Mouse (Mus musculus) intestine, postnatal 0 days (tissue): ENCODE measurements around the gene 2900011O08Rik. TPM values are rescaled to one million over a fixed set of nuclear protein-coding genes. Genes with fewer than 3 reads are reported as not detected.

ENCODE experiments used
- ATAC-seq: fragments of 200-750 bp; cut with Nextera tagmentation; 2 replicates; pipeline ENCODE4 v1.8.0; 2017; ENCODE audit warnings: mild to moderate bottlenecking, moderate TSS enrichment, moderate library complexity
- H3K27ac ChIP-seq: fragments of 300-500 bp; sonication (generic); 2 replicates; pipeline ENCODE4 v1.5.1; 2014; ENCODE audit warnings: mild to moderate bottlenecking, low read depth, low read length, moderate library complexity
- H3K27me3 ChIP-seq: fragments of 300-500 bp; sonication (generic); replicated peaks from 2 replicates; pipeline ENCODE4 v1.6.1; 2014; ENCODE audit warnings: low read length, mixed read lengths; ENCODE audit not compliant: control insufficient read depth, insufficient read depth
- H3K36me3 ChIP-seq: fragments of 300-500 bp; sonication (generic); 2 replicates; pipeline ENCODE4 v1.6.1; 2014; ENCODE audit warnings: mild to moderate bottlenecking, moderate library complexity; ENCODE audit not compliant: control insufficient read depth, insufficient read depth
- H3K4me1 ChIP-seq: fragments of 300-500 bp; sonication (generic); replicated peaks from 2 replicates; pipeline ENCODE4 v1.6.1; 2014; ENCODE audit warnings: antibody characterized with exemption, low read length, mixed read lengths; ENCODE audit not compliant: control insufficient read depth, insufficient read depth
- H3K4me2 ChIP-seq: fragments of 300-500 bp; sonication (generic); replicated peaks from 2 replicates; pipeline ENCODE4 v1.6.1; 2014; ENCODE audit warnings: low read depth, mild to moderate bottlenecking, moderate library complexity
- H3K4me3 ChIP-seq: fragments of 300-500 bp; sonication (generic); 2 replicates; pipeline ENCODE4 v1.5.1; 2014; ENCODE audit warnings: low read depth, low read length
- H3K9ac ChIP-seq: fragments of 300-500 bp; sonication (generic); 2 replicates; pipeline ENCODE4 v1.6.1; 2014; ENCODE audit warnings: mild to moderate bottlenecking, low read depth, low read length
- H3K9me3 ChIP-seq: fragments of 300-500 bp; sonication (generic); 2 replicates; pipeline ENCODE4 v1.6.1; 2016; ENCODE audit warnings: mixed run types; ENCODE audit not compliant: control insufficient read depth
- CTCF ChIP-seq: sonication (generic); IDR thresholded peaks from 2 replicates; pipeline ENCODE4 v1.5.1; 2016; ENCODE audit warnings: low read depth, mild to moderate bottlenecking, control low read depth, antibody characterized with exemption, moderate library complexity
- WGBS: fragments of 180-500 bp; shearing (Covaris S2); extraction: QIAGEN DNeasy Blood & Tissue Kit; methylation state at CpG from one replicate; pipeline ENCODE4 v1.1.7; 2014; 5-methylcytosine and 5-hydroxymethylcytosine counted together
- polyA plus RNA-seq: library from polyadenylated mRNA; unstranded; fragments of >200 nt; fragmentation: Nextera tagmentation; extraction: Ambion mirVana; gene quantifications from 2 replicates; pipeline ENCODE4 v1.2.1, GENCODE M21; 2015

2900011O08Rik gene
- polyA plus RNA-seq, 1 experiment from 2014 or later, result 2.0 TPM

DNA sequence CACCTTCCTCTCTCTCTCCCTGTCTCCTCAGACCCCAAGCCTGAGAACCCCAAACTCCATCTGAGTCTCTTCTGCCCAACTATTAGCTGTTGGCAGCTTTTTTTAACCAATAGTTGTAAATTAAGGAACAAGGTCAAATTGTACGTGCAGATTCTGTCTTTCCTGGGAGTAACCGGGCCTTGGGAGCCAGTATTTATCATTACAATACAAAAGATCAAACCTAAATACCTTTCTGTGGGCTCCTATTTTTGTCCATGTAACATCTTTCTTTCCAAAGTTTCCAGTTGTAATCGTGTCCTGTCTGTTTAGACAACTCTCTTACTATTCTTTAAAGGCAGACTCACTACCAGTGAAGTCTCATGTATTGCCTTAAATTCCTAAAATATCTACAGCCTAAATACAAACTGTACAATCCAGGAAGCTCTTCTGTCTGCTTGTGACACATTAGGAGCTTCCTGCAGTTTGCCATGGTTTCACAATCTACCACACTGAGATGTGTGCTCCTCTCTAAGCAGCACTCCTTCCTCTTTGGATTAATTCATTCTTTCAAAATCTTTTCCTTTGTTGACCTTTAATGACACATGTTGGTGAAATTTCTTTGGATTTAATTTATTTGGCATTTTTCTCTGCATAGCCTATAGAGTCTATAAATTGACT, 34.9 kb downstream of the 2900011O08Rik start:
- Histone ChIP-seq H3K4me1 (no peaks in the 10 kb centered on the region), H3K9me3 (no peaks in the 10 kb centered on the region), H3K27me3 (no peaks in the 10 kb centered on the region), H3K4me2 (no peak overlapping the region), H3K27ac (no peak overlapping the region), H3K9ac (no peak overlapping the region), H3K36me3 (no peaks in the 10 kb centered on the region), H3K4me3 (no peak overlapping the region)
- no peak for TF ChIP-seq CTCF
- 69% methylated on average over 3 of the region's 3 CpGs for WGBS
- no peak for ATAC-seq

GRCm38 (mm10) chr16:14025091-14025990, 38.9 kb downstream of the 2900011O08Rik start:
- Histone ChIP-seq H3K36me3 (no peaks in the 10 kb centered on the region), H3K4me1 (no peaks in the 10 kb centered on the region), H3K4me3 (no peak overlapping the region), H3K9me3 (no peaks in the 10 kb centered on the region), H3K27me3 (no peaks in the 10 kb centered on the region), H3K4me2 (no peak overlapping the region), H3K9ac (no peak overlapping the region), H3K27ac (no peak overlapping the region)
- TF ChIP-seq CTCF, result no peak
- whole genome bisulfite sequencing, result 71% methylated on average over 2 of the region's 2 CpGs
- ATAC-seq, result no peak

- no peaks in the 10 kb centered on the region for H3K36me3 ChIP-seq
- 74% methylated on average over 2 of the region's 2 CpGs for WGBS
- TF ChIP-seq CTCF, result no peak
- no peak overlapping the region for H3K9ac ChIP-seq
- H3K27me3 ChIP-seq, result no peaks in the 10 kb centered on the region
- no peak overlapping the region for H3K27ac ChIP-seq
- H3K9me3 ChIP-seq, result no peaks in the 10 kb centered on the region
- H3K4me2 ChIP-seq, result no peak overlapping the region
- H3K4me1 ChIP-seq, result no peaks in the 10 kb centered on the region
- H3K4me3 ChIP-seq, result no peak overlapping the region
- no peak for ATAC-seq
These were observed 42.7 kb downstream of the 2900011O08Rik start for GRCm38 (mm10) chr16:14029072-14029471.

GRCm38 (mm10) chr16:14029851-14030250, 43.4 kb downstream of the 2900011O08Rik start:
- H3K27me3 ChIP-seq, result no peaks in the 10 kb centered on the region
- TF ChIP-seq CTCF, result no peak
- no peaks in the 10 kb centered on the region for H3K9me3 ChIP-seq
- H3K9ac ChIP-seq, result no peak overlapping the region
- no peaks in the 10 kb centered on the region for H3K36me3 ChIP-seq
- H3K4me3 ChIP-seq, result no peak overlapping the region
- H3K27ac ChIP-seq, result no peak overlapping the region
- 75% methylated on average over 2 of the region's 2 CpGs for WGBS
- no peak overlapping the region for H3K4me2 ChIP-seq
- H3K4me1 ChIP-seq, result no peaks in the 10 kb centered on the region
- no peak for ATAC-seq

DNA sequence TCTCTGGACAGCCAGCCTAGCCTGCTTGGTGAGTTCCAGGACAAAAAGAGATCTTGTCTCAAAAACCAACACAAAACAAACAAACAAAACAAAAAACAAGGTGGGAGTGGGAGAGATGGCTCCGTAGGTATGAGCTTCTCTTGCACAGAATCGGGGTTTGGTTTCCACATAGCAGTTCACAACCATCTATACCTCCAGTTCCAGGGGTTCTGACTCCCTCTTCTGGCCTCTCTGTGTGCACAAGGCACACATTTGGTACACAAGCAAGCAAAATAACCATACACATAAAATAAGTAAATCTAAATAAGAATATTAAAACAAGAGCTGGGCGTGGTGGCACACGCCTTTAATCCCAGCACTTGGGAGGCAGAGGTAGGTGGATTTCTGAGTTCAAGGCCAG, 44.2 kb downstream of the 2900011O08Rik start:
- Histone ChIP-seq H3K27me3 (no peaks in the 10 kb centered on the region), H3K4me1 (no peaks in the 10 kb centered on the region), H3K36me3 (no peaks in the 10 kb centered on the region), H3K4me3 (no peak overlapping the region), H3K9ac (no peak overlapping the region), H3K4me2 (no peak overlapping the region), H3K27ac (no peak overlapping the region), H3K9me3 (no peaks in the 10 kb centered on the region)
- WGBS, result 78% methylated on average over 4 of the region's 4 CpGs
- ATAC-seq, result no peak
- TF ChIP-seq CTCF, result peak; percentile 21; the same call in 1 of the 2 replicates

DNA sequence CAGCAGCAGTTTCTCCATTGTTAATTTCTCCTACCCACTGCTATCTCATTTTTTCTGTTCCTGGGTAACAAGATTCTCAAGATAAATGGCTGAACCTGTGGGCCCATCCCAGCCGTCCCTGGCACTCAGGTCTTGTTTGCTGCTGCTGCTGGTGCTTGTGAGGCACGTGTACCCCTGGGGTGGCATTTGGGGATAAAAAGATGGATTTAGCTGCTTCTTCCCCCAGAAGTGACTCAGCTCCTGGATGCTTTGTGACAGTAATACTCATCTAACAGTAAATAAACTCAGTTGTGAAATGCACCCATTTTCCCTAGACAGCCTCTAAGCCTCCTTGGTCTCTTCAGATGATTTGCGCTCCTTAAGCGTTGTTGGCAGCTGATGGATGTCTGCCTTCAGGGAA, 46.7 kb downstream of the 2900011O08Rik start:
- Histone ChIP-seq H3K36me3 (no peaks in the 10 kb centered on the region), H3K27me3 (no peaks in the 10 kb centered on the region), H3K4me2 (no peak overlapping the region), H3K9ac (no peak overlapping the region), H3K4me3 (no peak overlapping the region), H3K9me3 (no peaks in the 10 kb centered on the region), H3K27ac (no peak overlapping the region), H3K4me1 (no peaks in the 10 kb centered on the region)
- 69% methylated on average over 4 of the region's 4 CpGs for WGBS
- no peak for TF ChIP-seq CTCF
- ATAC-seq, result no peak
